Mouse (Mus musculus) mouse embryonic stem cell (cell line): ENCODE data around the gene Pmpcb.

ENCODE experiments used
- in situ Hi-C, 2 experiments: fragments of 300-500 bp; cut with MboI; formaldehyde crosslinking; loops; 1 replicate in 1 of 2; 3 replicates in 1 of 2; pipeline ENCODE4 v1.14.3; 2019 to 2020; ENCODE audit warnings: low sequenced_read_pairs in 2 of 2, low pct_unique_long_range_greater_than_20kb in 1 of 2, mixed read lengths in 1 of 2; ENCODE audit not compliant: unreplicated experiment in 1 of 2

Gene Pmpcb

GRCm38 (mm10) chr5:21724427-21724826, 12.5 kb upstream of the Pmpcb start:
- in situ Hi-C loops = no loop called here

- in situ Hi-C loops = no loop called here
These were observed 12.1 kb upstream of the Pmpcb start for GRCm38 (mm10) chr5:21724872-21725271.

- in situ Hi-C loops = no loop called here
These were observed 7.8 kb upstream of the Pmpcb start for GRCm38 (mm10) chr5:21729107-21729506.

DNA sequence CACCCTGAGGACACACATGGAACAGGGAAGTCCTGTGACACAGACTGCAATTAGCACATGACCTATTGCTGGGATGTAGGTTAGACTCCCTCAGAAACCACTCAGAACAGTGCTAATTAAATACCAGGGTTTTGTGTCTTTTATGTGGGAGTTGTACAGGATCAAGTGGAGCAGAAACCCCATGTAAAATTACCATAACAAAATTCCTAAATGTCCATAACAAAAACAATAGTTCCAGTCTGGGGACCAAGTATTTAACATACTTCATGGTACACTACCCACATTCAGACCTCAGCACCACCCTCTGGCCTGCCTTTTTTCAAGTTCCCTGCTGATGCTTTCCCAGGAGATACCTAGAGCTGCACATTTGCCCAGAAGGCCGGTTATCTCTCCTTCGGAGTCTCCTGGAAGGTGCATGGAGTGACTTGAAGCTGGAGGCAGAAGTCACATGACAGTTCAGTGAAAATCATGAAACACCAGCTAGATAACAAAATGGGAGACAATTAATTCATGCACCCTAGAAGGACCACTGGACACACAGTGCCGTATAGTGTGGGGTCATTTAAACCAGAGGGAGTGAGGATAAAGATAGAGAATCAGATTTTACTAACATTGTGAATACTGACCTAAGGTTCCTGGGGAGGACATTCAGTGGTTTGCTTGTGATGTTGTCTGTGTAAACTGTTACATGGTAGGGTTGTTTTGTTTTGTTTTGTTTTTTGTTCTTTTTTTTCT, 4.6 kb upstream of the Pmpcb start:
- in situ Hi-C loops = no loop called here

- in situ Hi-C loops = no loop called here
These were observed 4.0 kb upstream of the Pmpcb start for GRCm38 (mm10) chr5:21732930-21733329.

DNA sequence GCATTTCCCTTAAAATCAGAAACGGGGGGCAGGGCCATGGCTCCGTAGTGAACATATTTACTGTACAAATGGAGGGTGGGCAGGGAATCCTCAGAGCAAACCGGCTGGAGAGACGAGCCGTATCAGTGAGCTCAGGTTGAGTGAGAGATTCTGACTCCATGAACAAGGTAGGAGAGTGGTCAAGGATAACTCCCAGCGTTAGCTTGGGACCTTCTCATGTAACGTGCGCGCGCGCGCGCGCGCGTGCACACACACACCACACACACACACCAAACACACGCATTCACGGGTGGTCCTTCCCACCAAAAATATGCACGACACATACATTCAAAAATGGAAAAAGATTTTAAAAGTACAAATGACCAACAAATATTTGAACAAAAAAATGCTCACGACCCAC, 1.8 kb upstream of the Pmpcb start:
- in situ Hi-C loops = no loop called here

- in situ Hi-C loops = no loop called here
These were observed 1.4 kb upstream of the Pmpcb start for GRCm38 (mm10) chr5:21735584-21735983.

DNA sequence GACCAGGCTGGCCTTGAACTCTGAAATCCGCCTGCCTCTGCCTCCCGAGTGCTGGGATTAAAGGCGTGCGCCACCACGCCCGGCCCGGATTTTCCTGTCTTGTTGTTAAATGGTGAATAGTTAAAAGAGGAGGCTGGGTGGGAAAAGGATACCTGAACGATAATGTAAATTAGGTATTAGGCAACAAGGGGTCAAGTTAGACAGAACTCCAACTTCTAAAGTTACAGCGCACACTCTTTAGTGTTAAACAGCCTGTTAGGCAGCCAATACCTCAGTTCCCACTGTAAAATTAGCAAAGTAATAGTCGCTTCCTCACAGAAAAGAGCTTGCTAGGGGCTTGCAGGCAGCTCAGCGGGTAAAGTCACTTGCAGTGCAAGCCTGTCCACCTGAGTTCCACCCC, 895 bp upstream of the Pmpcb start:
- in situ Hi-C loops = no loop called here

GRCm38 (mm10) chr5:21737620-21738019, 679 bp downstream of the Pmpcb start:
- in situ Hi-C loops = no loop called here

GRCm38 (mm10) chr5:21739120-21739519, 2.2 kb downstream of the Pmpcb start:
- in situ Hi-C loops = no loop called here

DNA sequence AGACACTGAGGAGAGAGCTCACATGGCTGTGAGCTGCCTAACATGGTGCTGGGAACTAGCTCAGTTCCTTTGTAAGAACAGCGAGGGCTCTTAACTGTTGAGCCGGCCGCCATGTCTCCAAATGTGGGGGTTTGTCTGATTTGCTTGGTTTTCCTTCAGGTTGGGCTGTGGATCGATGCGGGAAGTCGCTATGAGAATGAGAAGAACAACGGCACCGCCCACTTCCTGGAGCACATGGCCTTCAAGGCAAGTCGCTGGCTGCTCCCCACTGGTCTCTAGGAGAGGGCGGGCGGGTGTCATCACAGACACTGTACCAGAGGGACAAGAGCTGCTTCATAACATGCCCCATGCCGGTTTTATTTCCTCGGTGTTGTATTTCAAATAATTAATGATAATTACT, 2.9 kb downstream of the Pmpcb start:
- in situ Hi-C loops = no loop called here

DNA sequence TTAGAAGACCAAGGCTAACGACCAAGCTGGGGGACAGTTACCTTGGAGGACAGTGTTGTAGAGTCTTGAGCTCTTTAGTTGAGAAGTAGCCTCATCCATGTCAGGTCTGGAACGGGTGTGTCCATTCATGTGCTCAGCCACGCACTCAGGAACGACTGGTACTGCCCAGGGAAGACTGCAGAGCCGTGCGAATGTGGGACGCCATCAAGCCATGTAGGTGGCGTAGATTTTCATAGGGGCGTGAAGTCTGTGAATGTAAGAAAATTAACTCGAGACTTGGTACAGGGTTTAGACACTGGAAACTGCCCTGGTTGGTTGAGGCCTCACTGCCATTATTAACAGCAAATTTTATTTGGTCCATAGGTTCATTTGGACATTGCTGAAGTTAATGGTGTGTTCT, 6.7 kb downstream of the Pmpcb start:
- in situ Hi-C loops = no loop called here

- in situ Hi-C loops = loop anchor here in 1 of 2 experiments (5.0 kb wide), 1 partner anchor 38 kb away; no protein-coding TSS in a partner anchor
These were observed 7.7 kb downstream of the Pmpcb start for GRCm38 (mm10) chr5:21744651-21745050.

- in situ Hi-C loops = loop anchor here in 1 of 2 experiments (5.0 kb wide), 1 partner anchor 36 kb away; no protein-coding TSS in a partner anchor
These were observed 9.0 kb downstream of the Pmpcb start for GRCm38 (mm10) chr5:21745966-21746365.

- in situ Hi-C loops = no loop called here
These were observed 31.6 kb downstream of the Pmpcb start for GRCm38 (mm10) chr5:21768506-21768905.

DNA sequence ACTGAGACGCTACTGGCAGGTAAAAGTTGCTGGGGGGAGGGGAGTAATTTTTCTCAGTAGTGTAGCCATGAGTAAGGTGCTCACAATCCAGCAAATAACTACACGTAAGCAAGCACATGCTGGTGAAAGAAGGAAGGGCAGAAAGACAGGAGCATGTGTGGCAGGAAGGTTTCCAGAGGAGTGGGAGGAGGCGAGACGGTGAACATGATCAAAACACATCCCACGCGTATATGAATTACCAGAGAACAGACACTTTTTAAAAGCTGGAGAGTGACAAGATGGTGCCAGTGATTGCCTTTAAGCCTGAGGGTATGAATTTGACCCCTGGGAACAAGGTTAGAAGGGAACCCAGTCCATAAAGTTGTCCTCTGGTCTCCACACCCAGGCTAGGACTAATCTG, 32.9 kb downstream of the Pmpcb start:
- in situ Hi-C loops = no loop called here

- in situ Hi-C loops = no loop called here
These were observed 39.5 kb downstream of the Pmpcb start for GRCm38 (mm10) chr5:21776491-21776890.

DNA sequence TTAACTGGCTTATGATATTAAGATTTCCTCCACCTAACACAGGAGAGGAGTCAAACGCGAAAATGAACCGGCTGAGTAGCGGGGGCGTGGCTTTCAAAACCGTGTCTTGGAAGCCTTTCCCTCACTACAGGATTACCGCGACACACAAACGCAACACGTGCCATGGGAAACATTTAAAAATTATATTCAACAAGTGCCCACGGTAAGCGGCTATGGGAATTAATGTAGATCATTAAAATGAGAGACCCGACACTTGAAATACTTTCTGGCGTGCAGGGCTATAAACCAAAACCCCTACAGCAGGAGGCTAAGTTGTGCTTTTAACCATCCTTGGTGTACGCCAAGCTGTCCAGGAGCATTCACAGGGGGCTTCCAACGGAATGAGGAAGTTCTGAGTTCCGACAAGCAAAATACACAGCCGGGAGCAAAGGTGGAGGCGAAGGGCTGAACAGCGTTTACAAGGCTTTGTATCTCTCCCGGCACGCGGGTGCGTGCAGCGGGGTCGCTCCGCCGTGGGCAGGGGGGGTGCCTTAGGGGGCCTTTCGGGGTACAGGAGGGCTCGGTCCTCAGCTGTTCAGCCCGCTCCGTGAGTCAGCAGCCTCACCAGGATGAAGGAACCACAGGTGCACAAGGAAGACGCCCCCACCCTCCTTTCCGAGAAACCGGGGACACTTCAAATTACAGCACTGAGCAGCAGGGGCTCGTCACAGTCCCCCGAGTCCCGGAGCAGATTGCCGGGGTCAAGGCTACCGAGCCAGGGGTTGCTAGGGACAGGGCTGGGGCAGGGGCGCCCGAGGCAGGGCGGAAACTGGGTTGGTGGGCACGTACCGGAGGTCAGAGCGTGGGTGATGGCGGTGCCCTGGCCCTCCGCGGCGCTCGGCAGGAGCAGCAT, 47.5 kb downstream of the Pmpcb start:
- in situ Hi-C loops = loop anchor here in 1 of 2 experiments (5.0 kb wide), 1 partner anchor 37 kb away; no protein-coding TSS in a partner anchor

- in situ Hi-C loops = no loop called here
These were observed 48.1 kb downstream of the Pmpcb start, which contains the start of the genes Dnajc2 and Psmc2 for GRCm38 (mm10) chr5:21785053-21785452. Gene Dnajc2, minus strand, starts transcription at chr5:21785251. Gene Psmc2, plus strand, starts transcription at chr5:21785283.
